Mouse (Mus musculus) cerebellum, adult 2 months (tissue): Measurements from ENCODE around the gene Kcnk2. TPM values are rescaled to one million over a fixed set of nuclear protein-coding genes. Genes with fewer than 3 reads are reported as not detected.

ENCODE experiments used
- DNase-seq, 2 experiments: peaks; one replicate each; pipeline ENCODE4 v3.0.0; 2021
- H3K27ac ChIP-seq: fragments of 200-500 bp; 2 replicates; pipeline ENCODE4 v1.5.1; 2012; ENCODE audit warnings: low read length, control low read depth, inconsistent platforms; ENCODE audit not compliant: insufficient read depth
- H3K27me3 ChIP-seq: fragments of 200-500 bp; 2 replicates; pipeline ENCODE4 v1.6.1; 2012; ENCODE audit warnings: inconsistent platforms, mild to moderate bottlenecking, low read length, moderate library complexity; ENCODE audit not compliant: control insufficient read depth, insufficient read depth
- H3K4me1 ChIP-seq: fragments of 200-500 bp; 2 replicates; pipeline ENCODE4 v1.6.1; 2011; ENCODE audit warnings: low read length; ENCODE audit not compliant: control insufficient read depth, insufficient read depth
- H3K4me3 ChIP-seq: fragments of 200-500 bp; replicated peaks from 2 replicates; pipeline ENCODE3; 2011; ENCODE audit warnings: mild to moderate bottlenecking, low read depth, low read length, control low read depth; ENCODE audit not compliant: insufficient read depth
- CTCF ChIP-seq: fragments of 200-500 bp; IDR thresholded peaks from 2 replicates; pipeline ENCODE4 v1.5.1; 2011; ENCODE audit warnings: low read depth, mild to moderate bottlenecking, control low read depth, low read length, moderate library complexity, borderline replicate concordance; ENCODE audit not compliant: insufficient read depth
- POLR2A ChIP-seq: fragments of 200-500 bp; IDR thresholded peaks from 2 replicates; pipeline ENCODE4 v1.6.1; 2011; ENCODE audit warnings: low read length, control low read depth, borderline replicate concordance; ENCODE audit not compliant: insufficient read depth
- WGBS: fragments of 180-500 bp; shearing (Covaris S2); methylation state at CpG from one replicate; pipeline ENCODE4 v1.1.7; 2018; 5-methylcytosine and 5-hydroxymethylcytosine counted together
- polyA plus RNA-seq: library from polyadenylated mRNA; depleted of rRNA; stranded (reverse); fragments of >200 nt; gene quantifications from 2 replicates; pipeline ENCODE4 v1.2.3, GENCODE M21; 2012

The Kcnk2 gene
- polyA plus RNA-seq, 1 experiment, result 12.3 TPM

DNA sequence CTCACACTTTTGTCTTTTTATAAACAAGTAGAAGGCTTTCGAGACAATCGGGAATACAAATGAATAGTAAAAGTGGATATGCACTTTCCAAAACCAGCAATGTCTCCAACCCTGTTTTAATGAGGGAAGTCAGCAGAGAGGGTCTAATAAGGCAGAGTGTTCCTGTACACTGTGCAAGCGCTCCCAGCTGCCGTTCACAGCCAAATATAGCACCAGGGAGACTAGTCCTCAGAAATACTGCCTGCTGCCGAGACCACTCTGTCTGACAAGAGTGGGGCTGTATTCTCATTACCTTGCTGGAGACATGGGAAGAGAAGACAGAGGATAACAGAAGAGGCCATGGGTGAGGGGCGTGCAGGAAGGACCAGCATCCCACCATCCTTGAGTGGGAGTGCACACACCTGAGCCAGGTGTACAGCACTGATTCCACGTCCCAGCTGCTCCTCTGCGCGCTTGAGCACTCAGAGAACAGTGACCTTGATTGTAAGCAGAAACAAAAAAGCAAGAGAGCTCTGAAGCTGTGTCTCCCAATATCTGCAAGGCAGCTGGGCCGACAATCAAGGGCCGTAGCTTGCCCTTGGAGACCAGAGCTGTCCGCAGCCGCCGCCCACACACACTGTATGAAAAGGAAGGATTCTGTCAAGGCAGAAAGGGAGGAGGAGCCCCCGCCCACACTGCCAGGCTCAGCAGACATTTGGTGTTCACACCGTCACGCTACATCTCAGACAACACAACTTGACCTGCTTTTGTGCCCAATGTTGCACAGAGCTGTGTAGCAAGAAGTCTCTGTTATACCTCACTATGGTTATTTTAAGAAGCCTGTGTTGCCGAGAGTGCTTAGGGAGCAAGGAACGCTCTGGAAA, 173.6 kb downstream of the Kcnk2 start:
- 52% methylated on average over 19 of the region's 19 CpGs for WGBS
- DNase-seq, result peak; percentile 17 to 27
- no peaks in the 10 kb centered on the region; the same call in 1 of the 2 replicates for H3K27me3 ChIP-seq
- no peak overlapping the region for H3K4me3 ChIP-seq
- peaks cover 7% of the 10 kb centered on the region for H3K4me1 ChIP-seq
- no peak for TF ChIP-seq POLR2A
- TF ChIP-seq CTCF, result no peak
- H3K27ac ChIP-seq, result no peak overlapping the region

DNA sequence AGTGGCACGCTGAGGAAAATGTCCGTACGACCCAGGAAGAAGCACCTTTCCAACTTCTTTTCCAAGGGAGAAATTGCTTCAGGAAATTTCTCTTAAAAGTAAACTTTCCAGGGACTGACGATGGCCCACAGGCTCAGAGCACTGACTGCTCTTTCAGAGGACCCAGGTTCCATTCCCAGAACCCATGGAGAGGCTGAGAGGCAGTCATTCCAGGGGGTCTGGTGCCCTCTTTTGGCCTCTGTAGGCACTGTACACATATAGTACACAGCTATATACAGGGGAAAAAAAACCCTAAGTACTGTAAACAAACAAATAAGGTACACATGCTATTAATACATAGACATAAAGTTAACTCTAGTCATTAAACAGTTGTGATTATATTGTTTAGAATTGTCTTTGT, 174.6 kb downstream of the Kcnk2 start:
- Histone ChIP-seq H3K27me3 (no peaks in the 10 kb centered on the region), H3K4me3 (no peak overlapping the region), H3K27ac (no peak overlapping the region), H3K4me1 (peaks cover 7% of the 10 kb centered on the region)
- TF ChIP-seq POLR2A, result no peak
- no peak for TF ChIP-seq CTCF
- DNase-seq, result no peak
- 91% methylated on average over 4 of the region's 4 CpGs for WGBS

DNA sequence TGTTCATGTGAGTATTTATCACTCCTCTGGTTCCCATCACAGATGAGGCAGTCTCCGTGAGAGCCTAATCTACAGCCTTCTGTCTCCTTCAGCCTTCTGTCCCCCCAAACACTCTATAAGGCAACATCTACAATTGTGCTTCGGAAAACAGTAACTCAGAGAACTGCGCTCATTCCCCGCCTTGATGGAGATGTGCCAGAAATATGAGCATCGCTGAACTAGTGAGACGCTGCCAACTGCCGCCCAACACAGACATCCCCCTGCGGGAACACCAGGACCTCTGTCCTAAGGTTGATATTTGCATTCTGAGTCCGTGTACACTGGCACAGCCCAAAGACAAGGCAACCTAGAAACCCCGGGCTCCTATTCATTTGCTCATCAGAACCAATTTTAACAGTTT, 183.0 kb downstream of the Kcnk2 start:
- DNase-seq, result peak in 1 of 2 experiments; percentile 32
- H3K4me1 ChIP-seq, result peaks cover 20% of the 10 kb centered on the region
- no peak overlapping the region for H3K4me3 ChIP-seq
- H3K27me3 ChIP-seq, result no peaks in the 10 kb centered on the region
- TF ChIP-seq POLR2A (no peak), CTCF (no peak)
- H3K27ac ChIP-seq, result no peak overlapping the region
- 42% methylated on average over 10 of the region's 10 CpGs for WGBS

DNA sequence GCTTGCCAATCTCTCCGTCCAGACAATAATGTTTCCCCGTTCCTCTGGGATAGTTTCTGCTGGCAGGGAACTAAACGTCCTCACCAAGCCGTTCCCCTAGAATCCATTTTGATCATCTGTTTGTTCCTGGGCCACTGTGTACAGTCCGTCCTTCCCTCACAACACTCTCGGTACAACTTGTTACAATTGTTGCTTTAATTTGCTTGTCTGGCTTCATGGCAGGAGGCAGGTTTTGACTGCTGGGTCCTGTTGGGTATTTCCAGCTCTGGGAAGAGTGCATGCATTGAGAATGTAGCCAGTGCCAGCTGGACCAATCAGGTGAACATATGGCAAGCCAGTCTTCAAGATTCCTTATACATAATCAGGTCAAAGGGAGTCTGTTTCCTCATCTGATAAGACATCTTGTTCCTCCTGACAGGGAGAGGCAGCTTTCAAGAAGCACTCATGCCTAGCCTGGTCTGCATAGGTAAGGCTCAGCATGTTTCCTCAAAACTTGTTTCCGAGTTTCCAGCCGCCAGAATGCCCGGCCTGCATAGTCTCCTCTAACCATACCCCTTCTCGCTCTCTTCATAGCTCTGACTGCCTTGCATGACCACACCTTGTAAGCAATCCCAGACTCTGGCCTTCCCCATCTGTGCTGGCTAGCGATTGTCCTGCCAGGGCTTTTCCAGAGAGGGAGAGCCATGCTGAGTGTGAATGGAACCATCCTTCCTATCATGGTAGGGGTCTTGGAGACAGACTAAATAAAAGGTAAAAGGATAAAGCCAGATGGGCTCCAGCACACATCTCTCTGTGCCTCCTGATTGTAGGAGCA, 184.1 kb downstream of the Kcnk2 start:
- 0 out of 2 replicates have a peak overlapping the region, but pooled peaks have one; percentile 17 for H3K27ac ChIP-seq

DNA sequence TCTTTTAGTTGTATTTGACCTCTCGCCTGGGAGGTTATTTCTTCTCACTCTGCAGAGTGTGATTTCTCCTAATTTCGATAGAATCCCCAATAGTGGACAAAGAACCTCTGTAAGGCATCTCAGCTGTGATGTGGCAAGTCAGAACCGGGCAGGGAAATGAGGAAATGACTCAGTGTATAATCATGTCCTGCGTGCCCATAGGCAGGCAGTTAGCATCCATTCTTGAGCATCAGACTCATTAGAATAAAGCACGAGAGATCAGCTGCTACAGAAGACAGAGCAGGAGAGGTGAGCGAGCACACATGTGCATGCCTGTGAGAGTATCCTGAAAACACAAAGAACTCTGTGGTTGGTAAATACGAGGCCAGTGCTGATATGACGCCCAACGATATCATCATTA, 186.9 kb downstream of the Kcnk2 start:
- 88% methylated on average over 9 of the region's 9 CpGs for WGBS
- Histone ChIP-seq H3K4me1 (peaks cover 20% of the 10 kb centered on the region), H3K27me3 (no peaks in the 10 kb centered on the region), H3K27ac (no peak overlapping the region), H3K4me3 (no peak overlapping the region)
- no peak for TF ChIP-seq POLR2A
- TF ChIP-seq CTCF, result no peak
- no peak for DNase-seq

More for the DNA sequence above, 184.1 kb downstream of the Kcnk2 start:
- peaks cover 20% of the 10 kb centered on the region for H3K4me1 ChIP-seq
- peak; percentile 63 to 76 for DNase-seq
- peak overlapping the region; percentile 17 for H3K4me3 ChIP-seq
- 7% methylated on average over 11 of the region's 11 CpGs for WGBS
- H3K27me3 ChIP-seq, result no peaks in the 10 kb centered on the region
- no peak for TF ChIP-seq CTCF
- TF ChIP-seq POLR2A, result no peak

DNA sequence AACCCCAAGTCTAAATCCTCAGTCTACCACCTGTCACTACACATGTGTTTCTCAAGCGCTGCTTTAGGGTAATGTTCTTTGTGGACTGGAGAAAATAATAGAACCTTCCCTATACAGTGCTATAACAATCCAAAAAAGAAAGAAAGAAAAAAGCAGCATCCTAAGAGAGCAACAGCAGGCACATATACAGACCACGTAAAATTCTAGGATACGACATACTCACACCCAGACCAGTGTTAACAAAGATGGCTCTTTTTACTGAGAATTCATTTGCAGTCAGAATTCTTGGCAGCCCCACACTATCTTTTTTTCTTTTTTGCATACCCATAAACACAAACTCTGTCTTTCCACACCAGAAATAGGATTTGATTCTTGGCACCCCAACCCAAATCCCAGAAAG, 187.6 kb downstream of the Kcnk2 start:
- peaks cover 20% of the 10 kb centered on the region for H3K4me1 ChIP-seq
- no peak for TF ChIP-seq CTCF
- TF ChIP-seq POLR2A, result no peak
- WGBS, result 97% methylated on average over 3 of the region's 3 CpGs
- H3K27ac ChIP-seq, result no peak overlapping the region
- H3K27me3 ChIP-seq, result no peaks in the 10 kb centered on the region
- no peak overlapping the region for H3K4me3 ChIP-seq
- no peak for DNase-seq

DNA sequence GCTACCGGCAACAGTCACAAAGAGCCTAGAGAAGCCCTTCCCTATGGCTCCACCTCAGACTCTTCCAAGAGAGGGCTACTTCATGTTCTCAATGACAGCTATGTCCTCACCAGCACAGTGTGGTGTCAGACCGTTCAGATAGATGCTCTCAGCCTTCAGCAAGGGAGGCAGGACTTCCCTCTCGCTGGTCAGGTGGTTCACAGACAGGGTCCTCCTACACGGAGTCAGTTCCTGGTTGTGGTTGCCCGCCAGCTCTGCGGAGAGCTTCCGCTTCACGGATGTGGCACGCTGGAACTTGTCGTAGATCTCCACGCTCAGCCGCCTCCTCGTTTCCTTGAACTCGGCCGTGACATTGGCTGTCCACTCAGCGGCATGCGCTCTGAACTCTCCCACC, 192.4 kb downstream of the Kcnk2 start:
- 75% methylated on average over 17 of the region's 17 CpGs for WGBS
- no peaks in the 10 kb centered on the region; the same call in 1 of the 2 replicates for H3K4me1 ChIP-seq
- H3K27me3 ChIP-seq, result no peaks in the 10 kb centered on the region
- H3K27ac ChIP-seq, result no peak overlapping the region
- no peak overlapping the region for H3K4me3 ChIP-seq
- no peak for DNase-seq
- TF ChIP-seq POLR2A (no peak), CTCF (no peak)
